Mouse (Mus musculus) hindbrain, postnatal 0 days (tissue): Measurements from ENCODE around the gene Man2a1. TPM values are rescaled to one million over a fixed set of nuclear protein-coding genes. Genes with fewer than 3 reads are reported as not detected.

Source experiments
- ATAC-seq: fragments of 200-750 bp; cut with Nextera tagmentation; 2 replicates; pipeline ENCODE4 v1.8.0; 2017; ENCODE audit warnings: mild to moderate bottlenecking, moderate TSS enrichment, moderate library complexity
- DNase-seq: peaks from one replicate; pipeline ENCODE4 v3.0.0-alpha.2; 2015; ENCODE audit warnings: low spot score
- H3K27ac ChIP-seq: fragments of 300-500 bp; sonication (generic); 2 replicates; pipeline ENCODE4 v1.5.1; 2014; ENCODE audit warnings: mild to moderate bottlenecking
- H3K27me3 ChIP-seq: fragments of 300-500 bp; sonication (generic); 2 replicates; pipeline ENCODE4 v1.6.1; 2014; ENCODE audit warnings: low read length, mixed read lengths; ENCODE audit not compliant: insufficient read depth
- H3K36me3 ChIP-seq: fragments of 300-500 bp; sonication (generic); 2 replicates; pipeline ENCODE4 v1.6.1; 2014; ENCODE audit warnings: low read length, mixed read lengths; ENCODE audit not compliant: insufficient read depth
- H3K4me1 ChIP-seq: fragments of 300-500 bp; sonication (generic); 2 replicates; pipeline ENCODE4 v1.6.1; 2014; ENCODE audit warnings: antibody characterized with exemption, low read length, mixed read lengths; ENCODE audit not compliant: insufficient read depth
- H3K4me2 ChIP-seq: fragments of 300-500 bp; sonication (generic); 2 replicates; pipeline ENCODE4 v1.6.1; 2014; ENCODE audit warnings: low read depth, mild to moderate bottlenecking, low read length, moderate library complexity, mixed read lengths
- H3K4me3 ChIP-seq: fragments of 300-500 bp; sonication (generic); 2 replicates; pipeline ENCODE4 v1.5.1; 2014; ENCODE audit warnings: low read length
- H3K9ac ChIP-seq: fragments of 300-500 bp; sonication (generic); replicated peaks from 2 replicates; pipeline ENCODE4 v1.6.1; 2014; ENCODE audit warnings: mild to moderate bottlenecking, low read length, moderate library complexity, mixed read lengths
- H3K9me3 ChIP-seq: fragments of 300-500 bp; sonication (generic); 2 replicates; pipeline ENCODE4 v1.6.1; 2016; ENCODE audit warnings: low read length, mixed read lengths
- CTCF ChIP-seq: IDR thresholded peaks from 2 replicates; pipeline ENCODE4 v1.5.1; 2016; ENCODE audit warnings: antibody characterized with exemption, control low read depth, low read depth
- WGBS: fragments of 180-500 bp; shearing (Covaris S2); extraction: QIAGEN DNeasy Blood & Tissue Kit; methylation state at CpG from one replicate; pipeline ENCODE4 v1.1.7; 2014; 5-methylcytosine and 5-hydroxymethylcytosine counted together
- polyA plus RNA-seq: library from polyadenylated mRNA; unstranded; fragments of >200 nt; fragmentation: Nextera tagmentation; extraction: Ambion mirVana; gene quantifications from 2 replicates; pipeline ENCODE4 v1.2.1, GENCODE M21; 2015
- total RNA-seq: library from RNA; depleted of rRNA; stranded (reverse); fragments of >200 nt; gene quantifications from 2 replicates; pipeline ENCODE4 v1.2.3, GENCODE M21; 2014; rRNA removed

Man2a1 gene
- total RNA-seq (14.9 and 15.8 TPM in 2 replicates), polyA plus RNA-seq (2.6 and 3.3 TPM in 2 replicates)

DNA sequence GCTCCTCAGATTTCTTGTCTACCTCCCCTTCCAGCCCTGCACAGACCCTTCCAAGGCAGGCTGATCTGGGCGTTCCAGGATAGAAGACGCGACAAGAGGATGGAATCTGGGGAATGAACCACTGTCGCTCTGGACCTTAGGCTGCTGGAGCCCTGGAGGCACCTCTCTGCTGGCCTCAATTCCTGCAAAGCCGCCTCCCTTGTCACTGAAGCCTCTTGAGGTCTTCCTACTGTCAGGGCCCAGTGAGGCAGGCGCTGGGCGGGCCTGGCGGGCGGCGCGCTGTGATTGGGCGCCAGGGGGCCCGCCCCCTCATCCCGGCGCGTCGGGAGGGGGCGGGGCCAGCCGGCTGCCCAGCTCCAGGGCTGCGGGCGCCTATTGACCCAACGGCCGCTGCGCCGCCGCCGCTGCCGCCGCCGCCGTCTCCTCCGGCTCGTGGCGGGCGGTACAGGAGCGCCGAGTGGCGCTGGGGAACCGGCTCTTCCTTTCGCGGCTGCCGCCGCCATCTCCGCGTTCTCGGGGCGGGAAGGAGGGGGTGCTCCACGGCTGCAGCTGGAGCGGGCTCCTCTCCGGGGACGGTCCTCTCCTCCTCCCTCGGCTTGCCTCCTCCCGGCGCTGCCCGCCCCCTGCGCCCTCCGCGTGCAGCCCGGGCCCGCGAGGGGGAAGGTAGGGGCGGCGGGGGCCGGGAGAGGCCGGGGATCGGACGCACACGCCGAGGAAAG lies at the start of gene Man2a1:
Gene Man2a1 (plus strand): TSS at position 365 of the 719 bp plus-strand sequence.
- Histone ChIP-seq H3K4me1 (peaks cover 12% of the 10 kb centered on the region), H3K27me3 (no peaks in the 10 kb centered on the region), H3K9ac (peak within 1 kb of the TSS; percentile 83), H3K9me3 (no peaks in the 10 kb centered on the region), H3K27ac (peak within 1 kb of the TSS; percentile 91), H3K36me3 (no peaks in the 10 kb centered on the region), H3K4me2 (peak within 1 kb of the TSS; percentile 97), H3K4me3 (peak within 1 kb of the TSS; percentile 70)
- under 1% methylated on average over 46 of the region's 69 CpGs for WGBS
- TF ChIP-seq CTCF = no peak
- ATAC-seq = peak; percentile 97
- DNase-seq = peak; percentile 93

DNA sequence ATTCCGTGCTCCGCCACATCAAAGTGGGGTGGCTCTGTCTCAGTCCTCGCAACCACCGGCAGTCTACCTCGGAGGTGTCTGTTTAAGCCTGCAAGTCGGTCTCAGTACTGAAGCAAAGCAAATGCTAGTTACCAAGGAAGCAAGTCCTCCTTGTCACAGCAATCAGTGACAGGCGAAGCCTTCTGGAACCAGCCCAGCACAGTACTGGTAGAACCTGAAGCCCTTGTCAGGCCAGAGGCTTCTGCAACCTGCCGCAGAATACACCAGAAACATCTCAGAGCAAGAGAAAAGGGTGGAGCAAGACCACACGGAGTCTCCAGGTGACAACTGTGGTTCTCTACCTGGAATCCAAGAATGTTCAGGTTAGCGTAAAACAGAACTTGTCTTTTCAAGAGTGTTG lies 47.2 kb upstream of the Man2a1 start:
- no peaks in the 10 kb centered on the region for H3K27me3 ChIP-seq
- peaks cover 7% of the 10 kb centered on the region for H3K4me1 ChIP-seq
- H3K4me3 ChIP-seq = no peak overlapping the region
- no peaks in the 10 kb centered on the region for H3K36me3 ChIP-seq
- no peak for TF ChIP-seq CTCF
- WGBS = 94% methylated on average over 10 of the region's 10 CpGs
- H3K4me2 ChIP-seq = no peak overlapping the region
- DNase-seq (no peak), ATAC-seq (no peak)
- H3K9me3 ChIP-seq = no peaks in the 10 kb centered on the region
- no peak overlapping the region for H3K27ac ChIP-seq
- no peak overlapping the region for H3K9ac ChIP-seq

DNA sequence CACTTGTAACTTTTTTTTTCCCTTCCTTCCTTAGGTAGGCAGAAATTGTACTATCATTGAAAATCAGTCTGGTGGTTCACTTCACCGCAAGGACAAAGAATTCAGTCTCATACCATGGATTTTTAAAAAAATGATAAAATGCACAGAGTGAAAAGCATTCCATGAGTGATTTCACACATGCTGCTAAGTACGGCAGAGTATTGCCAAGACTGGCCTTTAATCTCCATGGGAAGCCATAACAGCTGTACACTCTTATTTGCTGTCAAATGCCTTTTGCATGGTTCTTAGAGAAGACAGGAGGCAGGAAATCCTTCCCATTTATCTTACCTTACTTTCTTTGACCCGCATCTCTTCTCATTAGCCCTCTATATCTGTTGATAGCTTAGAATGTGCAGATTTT lies 45.6 kb upstream of the Man2a1 start:
- TF ChIP-seq CTCF = no peak
- WGBS = 57% methylated on average over 3 of the region's 3 CpGs
- ATAC-seq = no peak

DNA sequence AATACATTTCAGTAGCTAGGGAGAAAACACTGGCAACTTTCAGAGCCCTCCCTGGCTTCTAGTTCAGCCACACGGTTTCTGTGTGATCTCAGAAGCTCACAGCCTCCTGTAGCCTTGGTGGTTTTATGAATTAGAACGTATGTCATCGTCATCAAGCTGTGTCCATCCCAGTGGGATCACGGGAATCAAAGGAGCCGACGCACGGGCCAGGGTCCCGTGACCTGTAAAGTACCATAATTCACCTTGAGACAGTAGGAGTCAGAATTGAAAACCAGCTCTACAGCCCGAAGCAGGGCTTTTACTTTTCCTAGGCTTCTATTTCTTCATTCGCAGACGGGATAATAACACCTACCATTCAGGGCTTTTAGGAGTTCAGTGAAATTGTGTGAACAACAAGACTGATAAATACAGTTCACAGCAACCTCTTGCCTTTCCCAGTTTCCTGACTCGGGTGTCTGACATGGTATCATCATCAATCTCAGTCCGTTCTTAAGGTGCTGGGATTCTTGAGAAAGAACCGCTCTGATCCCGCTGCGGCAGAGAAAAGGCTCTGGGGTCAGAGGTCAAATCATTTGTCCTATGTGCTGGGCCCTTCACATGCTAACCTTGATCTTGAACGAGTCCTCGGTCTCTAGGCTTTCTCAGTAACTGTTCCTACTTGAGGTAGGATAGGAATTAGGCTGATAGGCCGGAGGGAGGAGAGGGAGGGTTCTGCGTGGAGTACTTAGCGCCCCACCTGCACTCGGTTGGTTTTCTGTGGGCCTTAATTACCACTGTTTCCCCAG lies 43.7 kb upstream of the Man2a1 start:
- no peak for TF ChIP-seq CTCF
- DNase-seq = no peak
- no peaks in the 10 kb centered on the region for H3K36me3 ChIP-seq
- H3K27ac ChIP-seq = no peak overlapping the region
- H3K4me3 ChIP-seq = no peak overlapping the region
- H3K4me2 ChIP-seq = no peak overlapping the region
- WGBS = 89% methylated on average over 22 of the region's 22 CpGs
- H3K27me3 ChIP-seq = no peaks in the 10 kb centered on the region
- no peak for ATAC-seq
- no peak overlapping the region for H3K9ac ChIP-seq
- H3K4me1 ChIP-seq = 0 out of 2 replicates have a peak, but pooled peaks cover 3% of the 10 kb centered on the region
- H3K9me3 ChIP-seq = no peaks in the 10 kb centered on the region

More for the DNA sequence above, 45.6 kb upstream of the Man2a1 start:
- no peak overlapping the region for H3K4me3 ChIP-seq
- H3K9ac ChIP-seq = no peak overlapping the region
- no peaks in the 10 kb centered on the region for H3K27me3 ChIP-seq
- no peak overlapping the region for H3K4me2 ChIP-seq
- H3K27ac ChIP-seq = no peak overlapping the region
- no peaks in the 10 kb centered on the region for H3K36me3 ChIP-seq
- no peaks in the 10 kb centered on the region for H3K9me3 ChIP-seq
- H3K4me1 ChIP-seq = peaks cover 9% of the 10 kb centered on the region
- no peak for DNase-seq

DNA sequence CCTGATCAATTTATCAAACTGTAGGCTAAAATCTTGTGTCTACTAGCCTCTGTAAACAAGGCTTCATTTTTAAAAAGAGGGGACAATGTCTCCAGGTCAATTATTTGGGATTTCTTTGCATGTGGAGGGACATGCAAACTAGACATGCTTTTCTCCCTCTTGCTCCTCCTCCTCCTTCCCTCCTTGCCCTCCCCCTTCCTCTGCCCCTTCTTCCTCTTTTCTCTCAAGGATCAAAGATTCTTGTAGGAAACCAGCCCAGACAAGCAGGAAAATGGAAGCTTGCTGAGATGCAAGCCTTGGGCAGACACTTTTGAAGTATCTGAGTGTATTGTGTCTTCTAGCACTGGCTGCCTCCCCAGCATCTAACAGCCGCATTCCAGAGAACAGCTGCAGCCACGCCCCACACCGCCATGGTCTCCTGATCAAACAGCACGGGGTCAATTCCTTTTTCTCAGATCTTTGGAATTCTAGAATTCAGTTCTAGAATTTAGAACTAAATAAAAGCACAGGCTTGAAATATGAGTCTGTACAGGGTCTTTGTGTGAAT lies 41.5 kb upstream of the Man2a1 start:
- 18% methylated on average over 4 of the region's 4 CpGs for WGBS
- ATAC-seq = 0 out of 2 replicates have a peak, but pooled peaks have one; percentile 43
- no peak overlapping the region for H3K4me2 ChIP-seq
- no peak for TF ChIP-seq CTCF
- H3K9ac ChIP-seq = no peak overlapping the region
- no peaks in the 10 kb centered on the region for H3K36me3 ChIP-seq
- no peak overlapping the region for H3K4me3 ChIP-seq
- no peaks in the 10 kb centered on the region for H3K27me3 ChIP-seq
- no peak for DNase-seq
- no peaks in the 10 kb centered on the region for H3K9me3 ChIP-seq
- 0 out of 2 replicates have a peak, but pooled peaks cover 3% of the 10 kb centered on the region for H3K4me1 ChIP-seq
- H3K27ac ChIP-seq = no peak overlapping the region

DNA sequence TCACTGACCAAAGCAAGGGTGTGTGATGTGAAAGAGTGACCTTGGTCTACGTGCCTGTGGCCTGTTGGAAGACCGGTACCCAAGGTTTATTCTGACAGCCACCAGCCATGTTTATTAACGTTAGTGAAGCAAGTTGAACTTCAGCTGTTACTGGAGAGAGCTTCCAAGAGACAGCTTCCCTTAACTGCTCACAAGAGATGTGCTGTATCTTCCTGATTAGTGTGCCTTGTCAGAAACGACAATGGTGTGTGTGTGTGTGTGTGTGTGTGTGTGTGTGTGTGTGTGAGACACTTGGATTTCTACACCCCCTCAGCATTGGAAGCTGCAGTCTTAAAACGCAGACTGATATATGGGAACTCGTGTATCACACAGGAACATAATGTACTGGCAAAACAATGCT lies 34.1 kb upstream of the Man2a1 start:
- no peak for TF ChIP-seq CTCF
- DNase-seq (no peak), ATAC-seq (no peak)
- 63% methylated on average over 6 of the region's 6 CpGs for WGBS
- H3K27me3 ChIP-seq = no peaks in the 10 kb centered on the region
- H3K4me2 ChIP-seq = no peak overlapping the region
- H3K36me3 ChIP-seq = no peaks in the 10 kb centered on the region
- no peak overlapping the region for H3K9ac ChIP-seq
- no peak overlapping the region for H3K4me3 ChIP-seq
- H3K27ac ChIP-seq = no peak overlapping the region
- H3K4me1 ChIP-seq = no peaks in the 10 kb centered on the region
- H3K9me3 ChIP-seq = no peaks in the 10 kb centered on the region
